Mouse (Mus musculus) B cell, adult 67 days (primary cell): ENCODE data around the gene Bcl2l13. TPM values are rescaled to one million over a fixed set of nuclear protein-coding genes. Genes with fewer than 3 reads are reported as not detected.

ENCODE experiments used
- total RNA-seq, 2 experiments: library from RNA; stranded (reverse); gene quantifications; 4 replicates each; pipeline ENCODE4 v1.2.4; 2023

Bcl2l13 gene
- total RNA-seq: 10 to 100 TPM; 31.8 to 39.5 TPM

GRCm38 (mm10) chr6:120835474-120836374, at the start of gene Bcl2l13:
Gene Bcl2l13, plus strand, starts transcription at chr6:120836212.

GRCm38 (mm10) chr6:120822307-120822928, 13.6 kb upstream of the Bcl2l13 start, which contains the start of gene Atp6v1e1:
Gene Atp6v1e1, minus strand, starts transcription at chr6:120822793.

GRCm38 (mm10) chr6:120916074-120916971, 80.3 kb downstream of the Bcl2l13 start, which contains the start of gene Bid:
Gene Bid, minus strand, starts transcription at chr6:120916853.

Other genes with a start within 250 kb of the Bcl2l13 start
- 10 to 100 TPM; 34.9 to 45.3 TPM for gene Cecr2, start 169.8 kb upstream of the Bcl2l13 start, total RNA-seq
- gene Slc25a18, start 62.6 kb upstream of the Bcl2l13 start, total RNA-seq: 1 to 10 TPM; 1.2 to 1.3 TPM
- 100 to 1,000 TPM; 107 to 117 TPM for gene Atp6v1e1, start 13.4 kb upstream of the Bcl2l13 start, total RNA-seq
- 10 to 100 TPM; 52.9 to 64.1 TPM for gene Bid, start 80.6 kb downstream of the Bcl2l13 start, total RNA-seq